Mouse (Mus musculus) kidney, adult 2 months (tissue): ENCODE data around the gene Tm6sf1.

Experiments used
- CTCF ChIP-seq: fragments of 200-500 bp; conservative IDR thresholded peaks from 2 replicates; pipeline ENCODE4 v1.5.1; 2011; ENCODE audit warnings: low read depth, mild to moderate bottlenecking, control low read depth, low read length, moderate library complexity, mixed read lengths; ENCODE audit not compliant: insufficient read depth, insufficient read length
- POLR2A ChIP-seq: fragments of 200-500 bp; IDR thresholded peaks from one replicate; pipeline ENCODE4 v1.6.1; 2011; ENCODE audit warnings: low read depth, low read length, control low read depth

- TF ChIP-seq CTCF, result no peak
- TF ChIP-seq POLR2A, result no peak
These were observed 3.1 kb downstream of the Tm6sf1 start for GRCm38 (mm10) chr7:81861921-81862320.
